Mouse (Mus musculus) megakaryocyte, embryonic 14.5 days (primary cell): ENCODE data around the gene Dnah7b. TPM values are rescaled to one million over a fixed set of nuclear protein-coding genes. Genes with fewer than 3 reads are reported as not detected.
A peak's percentile ranks its signal among the peaks of the same experiment; 100 is the strongest.
"Not testable (repeated sequence)": the region's sequence is repeated elsewhere in the genome, so short reads cannot be mapped to it uniquely, and the experiment has no call there.

Source experiments
- H3K27me3 ChIP-seq: replicated peaks from 2 replicates; pipeline ENCODE3; 2012; ENCODE audit warnings: inconsistent platforms
- H3K36me3 ChIP-seq: replicated peaks from 2 replicates; pipeline ENCODE3; 2012; ENCODE audit warnings: low read length, inconsistent platforms, mixed read lengths
- H3K4me1 ChIP-seq: 2 replicates; pipeline ENCODE4 v1.6.1; 2012; ENCODE audit warnings: inconsistent platforms
- H3K4me3 ChIP-seq: replicated peaks from 2 replicates; pipeline ENCODE3; 2012; ENCODE audit warnings: moderate library complexity, mild to moderate bottlenecking, inconsistent platforms
- H3K9me3 ChIP-seq: 2 replicates; pipeline ENCODE4 v1.6.1; 2012; ENCODE audit warnings: inconsistent platforms
- FLI1 ChIP-seq: IDR thresholded peaks from 2 replicates; pipeline ENCODE4 v1.6.1; 2012; ENCODE audit warnings: low read length, inconsistent platforms, mixed read lengths
- GATA1 ChIP-seq: IDR thresholded peaks from 3 replicates; pipeline ENCODE4 v1.6.1; 2012; ENCODE audit warnings: mixed read lengths, low read length, inconsistent platforms, borderline replicate concordance
- polyA plus RNA-seq: library from polyadenylated mRNA; stranded (reverse); fragments of >175 nt; gene quantifications from 2 replicates; pipeline ENCODE4 v1.2.3, GENCODE M21; 2012; ENCODE audit warnings: low replicate concordance; ENCODE audit not compliant: insufficient read depth

Dnah7b gene
- polyA plus RNA-seq: not detected in 2 replicates

DNA sequence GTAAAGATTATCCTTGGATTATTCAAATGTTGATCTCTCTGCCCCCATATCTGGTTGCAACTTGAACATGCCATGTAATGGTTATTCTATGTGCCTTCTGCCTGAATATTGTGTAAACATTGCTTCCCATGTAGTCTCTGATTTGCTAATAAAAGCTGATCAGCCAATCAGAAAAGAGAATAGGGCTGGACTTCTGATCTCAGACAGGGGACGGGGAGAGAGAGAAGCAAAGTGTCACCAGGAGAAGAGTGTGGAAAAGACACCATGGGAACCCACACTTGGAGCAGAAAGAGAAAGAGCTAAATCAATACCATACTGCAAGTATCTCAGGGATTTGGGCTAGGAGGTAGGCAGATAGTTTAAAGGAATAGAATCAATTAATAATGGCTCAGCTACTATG lies at the start of gene Dnah7b:
Dnah7b (plus strand) TSS at position 301 of the 400 bp plus-strand sequence.
- H3K4me3 ChIP-seq: peak within 1 kb of the TSS; percentile 91
- TF ChIP-seq GATA1 (no peak), FLI1 (no peak)
- no peaks in the 10 kb centered on the region for H3K9me3 ChIP-seq
- peaks cover 9% of the 10 kb centered on the region for H3K4me1 ChIP-seq
- H3K27me3 ChIP-seq: no peaks in the 10 kb centered on the region
- no peaks in the 10 kb centered on the region for H3K36me3 ChIP-seq

DNA sequence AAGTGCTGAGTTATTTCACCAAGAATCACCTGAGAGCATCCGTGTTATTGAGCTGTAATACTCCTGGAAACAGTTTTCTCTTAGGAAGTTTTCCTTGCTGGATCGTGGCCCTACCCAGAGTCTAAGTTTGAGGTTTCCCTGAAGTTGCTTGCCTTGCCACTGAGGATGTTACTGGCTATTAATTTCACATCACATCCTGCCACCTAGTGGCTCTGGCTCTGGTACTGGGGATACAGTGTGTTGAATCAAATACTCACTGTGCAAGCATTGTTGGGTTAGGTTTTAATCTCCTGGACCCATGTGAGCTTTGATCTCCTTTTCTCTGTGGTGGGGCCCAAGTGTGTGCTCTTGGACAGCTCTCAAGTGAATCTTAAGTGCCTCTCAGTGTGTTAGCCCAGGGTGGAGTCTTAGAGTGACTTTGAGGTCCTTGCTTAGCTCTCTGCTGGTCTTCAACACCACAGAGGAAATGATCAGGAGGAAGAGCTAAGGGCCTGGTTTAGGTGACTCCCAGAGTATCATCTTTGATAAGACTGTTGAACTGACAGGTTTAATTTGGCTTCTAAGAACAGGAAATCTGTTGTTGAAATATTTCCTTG lies 47.6 kb upstream of the Dnah7b start:
- TF ChIP-seq FLI1 (no peak), GATA1 (no peak)
- H3K36me3 ChIP-seq: no peaks in the 10 kb centered on the region
- no peak overlapping the region for H3K4me3 ChIP-seq
- H3K4me1 ChIP-seq: peaks cover 54% of the 10 kb centered on the region
- H3K9me3 ChIP-seq: no peaks in the 10 kb centered on the region
- H3K27me3 ChIP-seq: no peaks in the 10 kb centered on the region

GRCm38 (mm10) chr1:46022262-46022661 lies 43.9 kb upstream of the Dnah7b start:
- Histone ChIP-seq H3K4me1 (peaks cover 86% of the 10 kb centered on the region), H3K27me3 (no peaks in the 10 kb centered on the region), H3K9me3 (no peaks in the 10 kb centered on the region), H3K36me3 (no peaks in the 10 kb centered on the region), H3K4me3 (no peak overlapping the region)
- no peak for TF ChIP-seq GATA1
- TF ChIP-seq FLI1: no peak

DNA sequence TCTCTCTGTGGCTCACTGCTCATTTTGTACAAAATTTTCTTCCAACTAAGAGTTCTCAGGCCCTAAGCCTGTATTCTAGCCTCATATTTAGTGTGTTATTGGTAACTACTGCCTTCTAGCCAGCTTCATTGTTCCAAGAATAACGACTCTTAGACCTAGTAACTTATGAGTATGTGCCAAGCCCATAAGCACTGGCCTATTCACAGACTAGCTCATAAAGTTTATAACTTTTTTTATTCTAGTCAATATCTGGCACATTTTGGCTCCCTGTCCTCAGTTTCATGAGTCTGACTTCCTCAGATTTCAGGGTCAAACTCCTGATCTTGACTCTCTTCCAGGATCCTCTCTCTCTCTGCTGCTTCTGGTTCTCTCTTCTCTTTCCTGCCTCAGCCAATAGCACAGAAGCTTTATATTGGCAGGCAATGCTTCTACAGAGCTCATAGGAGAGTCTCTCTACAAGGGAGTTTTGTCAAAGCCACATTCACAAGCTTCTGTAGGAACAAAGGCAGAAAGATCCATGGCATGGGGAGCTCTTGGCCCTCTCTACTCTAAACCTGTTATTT lies 34.0 kb upstream of the Dnah7b start:
- Histone ChIP-seq H3K36me3 (no peaks in the 10 kb centered on the region), H3K4me1 (peaks cover 40% of the 10 kb centered on the region), H3K9me3 (no peaks in the 10 kb centered on the region), H3K4me3 (no peak overlapping the region), H3K27me3 (no peaks in the 10 kb centered on the region)
- TF ChIP-seq GATA1 (no peak), FLI1 (no peak)

DNA sequence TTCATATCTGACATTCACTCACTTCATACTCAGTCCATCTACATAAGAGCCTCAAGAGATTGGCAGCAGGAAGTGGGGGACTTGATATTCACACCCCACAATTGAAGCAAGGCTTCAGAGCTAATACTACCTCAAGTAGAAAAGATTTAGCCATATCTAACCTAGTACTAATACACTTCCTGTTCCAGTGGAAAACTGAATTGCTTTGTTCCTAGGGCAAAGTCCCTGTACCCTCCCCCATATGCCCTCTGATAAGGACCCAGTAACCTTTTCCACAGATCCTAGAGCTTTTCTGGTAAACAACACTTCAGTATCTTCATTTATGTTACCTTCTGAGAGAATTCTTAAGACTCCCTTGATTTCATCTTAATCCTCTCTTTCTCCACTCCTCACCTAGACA lies 17.9 kb upstream of the Dnah7b start:
- peaks cover 4% of the 10 kb centered on the region; the same call in 1 of the 2 replicates for H3K4me1 ChIP-seq
- H3K4me3 ChIP-seq: no peak overlapping the region
- H3K9me3 ChIP-seq: peaks cover 4% of the 10 kb centered on the region; the same call in 1 of the 2 replicates
- H3K36me3 ChIP-seq: no peaks in the 10 kb centered on the region
- no peak for TF ChIP-seq GATA1
- TF ChIP-seq FLI1: no peak
- H3K27me3 ChIP-seq: peaks cover 3% of the 10 kb centered on the region

DNA sequence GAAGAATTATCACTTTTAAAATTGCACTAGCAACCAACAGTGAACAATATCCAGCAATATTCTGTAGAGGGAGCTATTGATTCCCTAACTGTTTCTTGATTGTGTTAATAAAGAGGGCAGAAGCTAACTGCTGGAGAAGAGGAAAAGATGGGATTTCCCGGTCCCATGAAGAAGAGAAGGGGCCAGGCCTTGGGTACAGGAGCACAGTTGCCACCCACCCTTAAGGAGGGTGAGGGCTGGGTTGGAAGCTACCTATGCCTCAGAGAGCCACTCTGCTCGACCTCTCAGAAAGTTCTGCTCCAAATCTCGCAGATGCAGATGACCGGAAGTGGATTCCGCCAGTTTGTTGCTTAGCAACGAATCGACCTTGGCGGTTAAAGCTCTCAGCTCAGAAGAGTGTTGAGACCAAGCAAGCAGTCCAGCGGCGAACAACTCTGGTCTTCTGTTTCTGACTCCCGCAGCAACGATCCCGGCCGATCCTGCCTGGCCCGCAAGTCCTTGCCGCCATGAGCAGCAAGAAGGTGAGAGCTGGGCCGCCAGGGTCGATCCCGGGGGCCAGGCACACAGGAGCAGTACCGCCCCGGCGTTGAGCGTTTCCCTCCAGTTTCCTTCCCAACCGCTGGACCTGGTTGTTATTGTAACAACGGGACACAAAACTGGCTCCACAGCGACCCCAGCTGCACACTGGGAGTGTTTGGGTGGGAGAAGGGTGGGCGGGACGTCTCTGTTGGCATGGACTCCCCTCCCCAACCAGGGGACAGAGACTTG lies 553 bp downstream of the Dnah7b start:
- H3K4me3 ChIP-seq: peak overlapping the region; percentile 91
- peaks cover 9% of the 10 kb centered on the region for H3K4me1 ChIP-seq
- no peaks in the 10 kb centered on the region for H3K36me3 ChIP-seq
- no peak for TF ChIP-seq GATA1
- no peak for TF ChIP-seq FLI1
- no peaks in the 10 kb centered on the region for H3K9me3 ChIP-seq
- H3K27me3 ChIP-seq: no peaks in the 10 kb centered on the region

DNA sequence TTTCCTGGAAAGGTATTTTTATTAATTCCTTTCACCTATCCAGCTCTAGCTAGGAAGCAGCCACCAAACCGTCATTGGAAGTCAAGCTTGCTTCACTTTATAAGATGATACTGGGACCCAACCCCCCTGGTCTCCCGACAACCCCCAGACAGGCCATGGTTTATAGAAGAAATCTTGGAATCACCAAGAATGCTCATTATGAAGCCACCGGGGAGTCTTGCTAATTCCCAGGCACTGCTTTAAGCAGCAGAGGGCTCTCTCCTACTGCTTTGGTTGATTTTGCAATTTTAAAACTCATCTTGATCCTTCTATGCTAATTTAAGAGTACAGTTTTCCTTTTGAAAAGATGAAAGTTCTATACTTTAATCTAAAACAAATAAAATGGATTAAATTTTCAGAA lies 2.7 kb downstream of the Dnah7b start:
- not testable (repeated sequence) for H3K4me3 ChIP-seq, H3K9me3 ChIP-seq, H3K27me3 ChIP-seq, H3K4me1 ChIP-seq, H3K36me3 ChIP-seq

- Histone ChIP-seq H3K36me3 (no peaks in the 10 kb centered on the region), H3K4me3 (no peak overlapping the region), H3K9me3 (no peaks in the 10 kb centered on the region), H3K27me3 (no peaks in the 10 kb centered on the region), H3K4me1 (no peaks in the 10 kb centered on the region)
- no peak for TF ChIP-seq FLI1
- TF ChIP-seq GATA1: no peak
Measured at GRCm38 (mm10) chr1:46077891-46078290, 11.8 kb downstream of the Dnah7b start.

GRCm38 (mm10) chr1:46100484-46100883 lies 34.4 kb downstream of the Dnah7b start:
- no peak for TF ChIP-seq GATA1
- no peak for TF ChIP-seq FLI1
- H3K4me3 ChIP-seq: no peak overlapping the region
- H3K27me3 ChIP-seq: no peaks in the 10 kb centered on the region
- H3K36me3 ChIP-seq: no peaks in the 10 kb centered on the region
- H3K4me1 ChIP-seq: no peaks in the 10 kb centered on the region; the same call in 1 of the 2 replicates
- H3K9me3 ChIP-seq: no peaks in the 10 kb centered on the region

GRCm38 (mm10) chr1:46112606-46113005 lies 46.5 kb downstream of the Dnah7b start:
- H3K4me1 ChIP-seq, H3K9me3 ChIP-seq, H3K27me3 ChIP-seq, H3K36me3 ChIP-seq, H3K4me3 ChIP-seq: not testable (repeated sequence)

- H3K27me3 ChIP-seq, H3K36me3 ChIP-seq, H3K9me3 ChIP-seq: not testable (repeated sequence)
Measured at GRCm38 (mm10) chr1:46117179-46117578, 51.1 kb downstream of the Dnah7b start.

More at GRCm38 (mm10) chr1:46117179-46117578, 51.1 kb downstream of the Dnah7b start:
- H3K4me1 ChIP-seq, H3K4me3 ChIP-seq: not testable (repeated sequence)
